Mouse (Mus musculus): ENCODE measurements around the gene Cdh18.

Cdh18 gene

GRCm38 (mm10) chr15:23453331-23453730 lies 904.5 kb downstream of the Cdh18 start:
- DNase-seq (ENCODE audit: low read depth, low spot score) = no peak

GRCm38 (mm10) chr15:23455344-23455743 lies 906.5 kb downstream of the Cdh18 start:
- DNase-seq (ENCODE audit: low read depth, low spot score) = no peak

GRCm38 (mm10) chr15:23457401-23457800 lies 908.6 kb downstream of the Cdh18 start:
- DNase-seq (ENCODE audit: low read depth, low spot score) = no peak

DNA sequence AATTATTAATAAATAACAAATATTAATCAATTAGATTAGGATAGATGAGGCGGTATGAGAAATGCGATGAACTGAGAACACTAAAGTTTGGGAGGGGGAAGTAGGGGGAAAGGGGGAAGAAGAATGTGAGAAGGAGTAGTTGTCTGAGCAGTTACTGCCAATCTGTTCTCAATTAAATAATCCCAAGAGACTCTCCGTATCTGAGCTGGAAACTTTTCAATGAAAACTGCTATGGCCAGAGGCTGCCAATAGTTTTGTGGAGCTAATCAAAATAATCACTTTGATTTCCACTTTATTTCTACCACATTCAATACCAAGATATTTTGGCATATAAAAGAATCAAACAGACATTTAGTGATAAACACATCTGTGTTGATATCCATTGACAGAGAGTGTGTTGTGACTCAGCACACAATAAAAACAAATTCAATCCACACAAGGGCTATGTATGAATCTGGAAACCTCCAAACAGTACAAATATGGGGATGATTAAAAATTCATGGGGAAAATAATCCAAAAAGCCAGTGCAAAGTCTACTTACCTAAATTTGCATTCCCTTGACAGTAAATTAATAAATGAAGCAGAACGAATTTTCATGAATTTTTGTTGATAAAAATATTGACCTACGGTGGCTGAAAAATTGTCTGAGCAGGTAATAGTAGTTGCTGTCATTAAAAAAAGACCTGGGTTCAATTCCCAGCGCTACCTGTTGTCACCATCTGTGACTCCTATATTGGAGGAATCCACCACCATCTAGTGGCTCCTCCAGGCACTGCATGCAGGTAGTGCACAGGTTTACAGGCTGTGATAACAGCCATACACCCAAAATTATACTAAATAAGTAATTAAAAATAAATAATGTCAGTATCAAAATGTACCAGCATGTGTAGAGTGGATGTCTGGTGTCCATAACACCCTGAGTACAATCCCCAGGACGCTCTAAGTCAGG lies 922.0 kb downstream of the Cdh18 start:
- DNase-seq (ENCODE audit: low read depth, low spot score) = no peak

- no peak for DNase-seq (ENCODE audit: low read depth, low spot score)
These were observed 937.5 kb downstream of the Cdh18 start for GRCm38 (mm10) chr15:23486306-23486705.

GRCm38 (mm10) chr15:23506480-23506879 lies 957.7 kb downstream of the Cdh18 start:
- DNase-seq (ENCODE audit: low read depth, low spot score) = no peak

DNA sequence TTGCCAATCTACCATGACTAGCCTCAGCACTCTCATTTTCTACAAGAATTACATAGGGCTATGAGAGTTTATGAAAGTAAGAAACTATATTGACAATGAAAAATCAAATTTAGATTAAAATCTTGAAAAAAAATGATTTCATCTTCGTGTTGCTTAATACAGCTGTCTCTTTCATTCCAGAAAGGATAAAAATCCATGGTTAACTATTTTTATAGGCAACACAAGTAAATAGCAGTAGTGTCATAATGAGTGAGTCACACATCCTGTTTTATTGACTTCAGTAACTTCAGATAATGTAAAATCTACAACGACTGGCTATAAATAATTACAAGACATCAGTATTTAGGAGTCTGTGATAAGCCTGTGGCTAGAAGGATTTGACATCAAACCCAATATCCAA lies 960.9 kb downstream of the Cdh18 start:
- no peak for DNase-seq (ENCODE audit: low read depth, low spot score)

DNA sequence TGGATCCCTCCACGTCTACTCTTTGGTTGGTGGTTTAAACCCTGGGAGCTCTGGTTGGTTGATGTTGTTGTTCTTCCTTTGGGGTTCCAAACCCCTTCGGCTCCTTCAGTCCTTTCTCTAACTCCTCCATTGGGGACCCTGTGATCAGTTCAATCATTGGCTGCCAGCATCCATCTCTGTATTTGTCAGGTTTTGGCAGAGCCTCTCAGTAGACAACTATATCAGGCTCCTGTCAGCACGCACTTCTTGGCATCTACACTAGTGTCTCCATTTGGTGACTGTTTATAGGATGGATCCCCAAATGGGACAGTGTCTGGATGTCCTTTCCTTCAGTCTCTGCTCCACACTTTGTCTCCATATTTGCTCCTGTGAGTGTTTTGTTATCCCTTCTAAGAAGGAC lies 967.0 kb downstream of the Cdh18 start:
- DNase-seq (ENCODE audit: low read depth, low spot score) = no peak

DNA sequence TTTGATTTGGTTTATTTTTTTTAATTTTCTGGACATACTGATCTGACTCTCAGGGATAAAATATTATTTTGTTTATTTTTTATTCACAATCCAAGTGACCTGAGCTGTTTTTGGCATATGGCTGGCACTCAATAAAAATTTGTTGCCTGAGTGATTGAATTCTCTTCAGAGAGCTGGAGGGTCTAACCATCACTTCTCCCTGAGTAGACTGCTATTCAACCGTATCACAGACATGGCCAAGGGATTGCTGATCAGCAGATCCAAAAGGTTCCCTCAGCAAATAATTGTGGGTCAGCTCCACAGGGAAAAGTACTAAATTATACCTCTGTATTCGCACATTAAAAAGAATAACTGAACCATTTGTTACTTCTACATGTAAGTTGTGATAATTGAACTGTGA lies 969.3 kb downstream of the Cdh18 start:
- no peak for DNase-seq (ENCODE audit: low read depth, low spot score)

All from forelimb bud, embryonic 11.5 days (tissue).